Mouse (Mus musculus): Measurements from ENCODE around the gene Runx1.
A peak's percentile ranks its signal among the peaks of the same experiment; 100 is the strongest.

Runx1 gene

DNA sequence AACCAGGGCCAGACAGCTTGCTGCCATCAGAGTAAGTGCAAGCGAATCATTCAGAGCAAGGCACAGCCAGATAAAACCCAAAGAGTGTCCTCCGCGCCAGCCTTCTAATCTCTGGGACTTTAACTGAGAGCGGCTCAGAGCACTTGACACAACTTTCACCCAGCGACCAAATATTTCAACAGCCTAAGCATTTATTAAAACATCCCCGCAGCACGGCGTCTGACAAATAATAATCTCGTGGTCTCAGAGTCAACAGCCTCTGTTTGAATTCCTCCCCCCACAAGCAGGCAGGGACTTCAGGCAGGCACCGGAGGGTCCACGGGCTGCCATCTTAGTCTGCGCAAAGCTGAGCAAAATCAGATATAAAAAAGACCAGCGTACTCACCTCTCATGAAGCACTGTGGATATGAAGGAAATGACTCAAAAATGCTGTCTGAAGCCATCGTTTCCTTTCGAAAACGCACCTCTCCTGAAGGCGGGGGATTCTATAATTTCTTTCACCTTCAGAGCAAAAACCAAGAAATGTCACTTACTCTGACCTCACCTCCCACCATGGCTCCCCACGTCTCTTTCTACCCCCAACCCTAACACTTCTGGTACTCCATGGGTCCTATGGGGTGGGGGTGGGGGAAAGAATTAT is 625 bp downstream of the Runx1 start:
- DNase-seq = no peak

DNA sequence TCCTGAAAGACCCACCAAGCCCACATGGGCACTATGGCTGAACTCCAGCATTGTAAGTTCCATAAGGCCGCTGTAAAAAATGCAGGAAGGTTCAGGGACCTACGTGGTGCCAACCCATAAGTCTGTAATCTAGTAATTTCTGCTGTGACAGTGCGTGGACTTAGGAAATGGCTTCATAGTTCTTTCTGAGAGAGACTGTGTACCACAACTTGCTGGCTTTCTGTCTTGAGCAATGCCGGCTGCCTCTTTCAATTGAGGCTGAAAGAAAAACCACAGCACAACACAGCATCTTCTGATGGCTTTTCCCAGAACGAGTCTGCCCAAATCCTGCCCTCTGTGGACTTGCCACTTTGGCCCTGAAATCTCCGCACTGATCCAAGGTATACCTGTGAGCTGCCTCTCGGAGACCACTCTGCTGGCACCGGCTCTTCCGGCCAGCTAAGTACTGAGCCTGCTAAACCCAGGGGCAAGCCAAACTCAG is 1.2 kb downstream of the Runx1 start:
- no peak for DNase-seq

- DNase-seq = no peak
Measured at GRCm38 (mm10) chr16:92824003-92824722, 1.8 kb downstream of the Runx1 start.

GRCm38 (mm10) chr16:92823381-92823862 is 2.5 kb downstream of the Runx1 start:
- DNase-seq = peak; percentile 13

GRCm38 (mm10) chr16:92822676-92823075 is 3.3 kb downstream of the Runx1 start:
- DNase-seq = no peak

- DNase-seq = no peak
Measured at GRCm38 (mm10) chr16:92821938-92822629, 3.9 kb downstream of the Runx1 start.

- DNase-seq = no peak
Measured at GRCm38 (mm10) chr16:92821596-92821937, 4.4 kb downstream of the Runx1 start.

DNA sequence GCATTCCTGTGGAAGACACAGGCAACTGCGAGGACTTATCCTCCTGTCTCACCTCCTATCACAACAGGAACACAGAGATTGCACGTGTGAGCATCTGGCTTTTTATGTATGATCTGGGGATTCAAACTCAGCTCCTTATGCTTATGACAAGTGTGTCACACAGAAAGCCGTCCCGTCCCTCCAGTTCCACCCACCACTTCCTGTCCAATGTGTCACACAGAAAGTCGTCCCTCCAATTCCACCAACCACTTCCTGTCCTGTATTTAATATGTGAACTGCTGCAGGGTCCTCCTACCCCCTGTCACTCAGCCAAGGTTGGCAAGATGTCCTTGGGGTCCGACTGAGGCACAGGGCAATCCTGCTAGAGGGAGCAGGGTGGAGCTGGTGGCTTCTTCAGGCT is 5.5 kb downstream of the Runx1 start:
- DNase-seq = no peak

- no peak for DNase-seq
Measured at GRCm38 (mm10) chr16:92818480-92819269, 7.3 kb downstream of the Runx1 start.

DNA sequence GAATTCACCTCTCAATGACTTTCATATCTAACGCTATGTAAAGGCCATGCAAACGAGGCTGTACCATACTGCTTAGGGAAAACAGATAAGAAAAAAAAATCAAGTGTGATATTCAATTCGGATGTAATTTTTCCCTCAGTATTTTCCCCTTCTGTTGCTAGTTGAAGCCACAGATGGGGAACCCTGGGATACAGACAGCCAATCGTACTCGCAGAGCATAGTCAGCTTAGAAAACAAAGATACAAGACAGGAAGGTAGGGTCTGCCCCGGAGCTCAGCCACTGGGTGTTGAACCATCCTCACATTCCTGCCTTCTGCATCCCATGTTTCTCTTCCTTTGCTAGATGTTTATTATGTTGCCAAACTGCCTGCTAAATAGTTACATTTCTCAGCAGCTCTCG is 9.9 kb downstream of the Runx1 start:
- DNase-seq = no peak

DNA sequence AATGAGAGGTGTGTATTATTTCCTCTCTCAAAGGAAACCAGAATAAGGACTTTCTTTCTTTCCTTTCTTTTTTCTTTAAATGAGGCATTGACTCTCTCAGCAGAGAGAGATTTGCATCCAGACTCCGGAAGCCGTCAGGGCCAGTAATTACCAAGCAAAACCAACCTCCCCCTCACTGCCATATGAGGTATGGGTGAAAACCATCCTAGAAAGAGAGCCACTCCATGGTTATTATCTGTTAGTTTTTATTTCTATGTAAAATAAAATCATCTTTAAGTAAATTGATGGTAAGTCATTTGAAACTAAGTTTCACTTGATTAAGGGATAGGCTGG is 10.8 kb downstream of the Runx1 start:
- no peak for DNase-seq

GRCm38 (mm10) chr16:92814366-92815194 is 11.4 kb downstream of the Runx1 start:
- DNase-seq = no peak

DNA sequence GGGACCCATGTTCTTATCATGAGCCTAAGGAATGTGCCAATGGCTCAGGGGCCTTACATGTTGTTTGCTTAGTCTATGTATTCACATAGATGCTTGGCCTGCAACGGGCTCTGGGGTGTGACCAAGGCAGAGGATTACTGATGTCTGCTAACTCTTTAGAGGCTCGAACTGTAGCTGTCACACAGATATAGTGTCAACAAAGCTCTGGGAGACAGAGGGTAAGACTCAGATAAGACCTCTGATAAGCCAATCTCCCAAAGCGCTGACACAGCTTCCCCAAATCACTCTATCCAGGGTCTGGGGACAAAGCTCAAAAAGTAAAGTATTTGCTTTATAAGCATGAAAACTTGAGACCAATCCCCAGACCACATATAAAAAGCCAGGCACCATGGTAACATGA is 13.5 kb downstream of the Runx1 start:
- no peak for DNase-seq

DNA sequence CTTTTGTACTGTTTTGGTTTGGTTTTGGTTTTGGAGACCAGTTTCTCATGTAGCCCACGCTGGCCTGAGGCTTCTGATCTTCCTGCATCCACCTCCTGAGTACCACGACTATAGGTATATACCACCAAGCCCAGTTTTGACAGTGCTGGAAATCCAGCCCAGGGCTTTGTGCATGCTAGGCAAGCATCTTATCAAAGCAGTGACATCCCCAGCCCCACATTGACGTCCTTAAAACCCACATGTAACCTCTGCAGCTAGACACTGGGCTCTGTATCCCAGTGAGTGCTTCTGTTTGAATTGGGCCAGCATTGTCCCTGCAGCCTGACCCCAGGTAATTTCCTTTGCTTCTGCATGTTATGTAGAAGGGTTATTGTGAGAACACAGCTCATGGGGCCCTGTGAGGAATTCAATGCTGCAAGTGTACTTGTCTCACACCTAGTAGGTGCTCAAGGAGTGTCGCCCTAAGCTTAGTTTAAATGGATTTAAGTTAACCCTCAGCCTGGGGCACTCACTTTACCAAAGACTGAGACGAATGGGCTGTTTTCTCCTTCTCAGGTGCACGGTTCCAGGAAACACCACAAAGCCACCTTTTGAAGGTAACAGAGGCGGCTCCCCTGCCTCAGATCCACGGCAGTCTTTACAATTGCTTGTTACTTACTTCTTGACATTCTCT is 15.2 kb downstream of the Runx1 start:
- DNase-seq = no peak

DNA sequence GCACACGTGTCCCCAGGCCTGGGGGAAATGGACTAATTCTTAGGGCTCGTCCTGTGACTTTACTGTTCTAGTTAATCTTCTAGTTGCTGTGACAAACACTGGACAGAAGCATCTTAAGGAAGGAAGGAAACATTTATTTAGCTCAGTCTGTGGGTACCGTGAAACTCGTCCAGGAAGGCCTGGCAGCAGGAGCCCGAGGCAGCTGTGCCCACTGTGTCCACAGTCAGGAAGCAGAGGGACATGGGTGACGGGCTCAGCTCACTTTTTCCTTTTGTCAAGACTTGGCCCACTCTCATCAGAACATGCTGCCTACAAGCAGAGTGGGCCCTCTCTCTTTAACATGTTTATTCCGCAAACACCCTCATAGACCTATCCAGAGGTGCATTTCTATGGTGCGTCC is 18.2 kb downstream of the Runx1 start:
- DNase-seq = no peak

DNA sequence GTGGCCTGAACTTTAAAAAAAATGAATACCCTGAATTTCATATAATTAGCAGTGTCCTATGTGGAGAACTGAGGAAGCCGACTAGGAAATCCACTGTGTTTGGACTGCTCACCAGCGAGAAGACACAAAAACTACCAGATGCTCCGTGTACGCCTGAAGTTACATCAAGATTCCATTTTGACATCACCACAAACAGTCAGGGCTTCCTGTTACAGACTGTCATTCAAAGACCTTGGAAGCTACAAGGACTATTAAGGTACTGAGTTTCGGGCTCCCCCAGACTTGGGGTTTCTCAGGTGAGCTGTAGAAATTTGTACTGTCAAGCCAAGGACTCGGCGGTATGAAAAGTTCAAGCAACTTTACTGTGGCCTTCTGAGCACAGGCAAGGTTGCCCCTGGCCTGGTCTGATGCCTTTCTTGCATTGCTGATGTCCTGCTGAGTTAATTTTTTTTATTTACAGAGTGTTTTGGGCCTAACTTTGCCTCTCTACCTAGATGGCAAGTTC is 22.8 kb downstream of the Runx1 start:
- no peak for DNase-seq

DNA sequence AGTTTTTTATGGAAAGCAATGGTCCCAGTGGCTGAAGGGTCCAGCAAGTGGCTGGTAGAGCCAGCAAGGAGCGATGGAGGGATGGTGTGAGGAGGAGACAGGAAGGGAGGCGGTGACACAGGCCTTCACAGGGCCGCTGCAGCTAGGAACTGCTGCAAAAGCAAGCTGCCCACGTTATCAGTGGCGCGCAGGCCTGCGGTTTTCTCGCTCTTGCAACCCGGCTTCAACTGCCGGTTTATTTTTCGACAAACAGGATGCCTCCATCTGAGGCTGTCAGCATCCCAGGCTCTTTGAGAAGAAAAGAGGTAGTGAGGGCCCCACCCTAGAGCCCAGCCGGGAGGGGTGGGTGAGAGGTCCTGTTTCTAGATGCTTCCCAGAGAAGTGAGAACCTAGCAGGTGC is 24.4 kb downstream of the Runx1 start:
- no peak for DNase-seq

DNA sequence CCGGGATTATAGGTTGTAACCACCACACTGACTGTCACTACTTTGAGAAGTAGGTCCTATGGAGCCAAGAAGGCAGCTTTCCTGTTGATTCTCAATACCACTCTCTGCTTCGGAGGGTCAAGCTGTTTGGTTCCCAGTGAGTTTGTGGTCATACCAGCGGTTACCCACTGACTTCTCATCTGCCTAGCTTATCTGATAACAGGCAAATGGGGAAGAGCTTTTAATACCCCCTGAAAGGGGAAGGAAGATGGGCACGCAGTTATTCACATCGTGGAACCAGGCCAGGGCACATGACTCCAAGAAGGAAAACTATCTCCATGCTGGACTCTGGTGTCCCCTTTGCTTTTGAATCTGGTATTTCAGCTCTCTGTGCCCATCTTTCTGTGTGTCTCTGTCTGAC is 25.1 kb downstream of the Runx1 start:
- DNase-seq = no peak

DNA sequence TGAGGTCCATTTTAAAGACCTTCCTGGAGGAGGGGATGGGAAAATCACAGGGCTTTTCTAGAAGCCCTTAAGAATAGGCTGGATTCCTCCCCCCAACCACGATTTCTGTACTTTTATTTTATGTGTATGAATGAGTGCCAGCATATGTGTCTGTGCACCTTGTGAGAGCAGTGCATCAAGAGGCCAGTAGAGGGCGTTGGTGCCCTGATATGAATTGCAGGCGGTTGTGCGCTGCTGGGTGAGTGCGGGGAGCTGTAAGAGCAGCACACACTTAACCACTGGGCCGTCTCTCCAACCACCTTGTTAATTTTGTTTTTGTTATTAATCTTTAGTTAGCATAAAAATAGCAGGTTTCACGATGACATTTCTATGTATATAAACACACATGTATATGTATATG is 26.0 kb downstream of the Runx1 start:
- DNase-seq = no peak

GRCm38 (mm10) chr16:92794197-92794596 is 31.8 kb downstream of the Runx1 start:
- DNase-seq = no peak

- no peak for DNase-seq
Measured at GRCm38 (mm10) chr16:92793741-92794140, 32.2 kb downstream of the Runx1 start.

- DNase-seq = no peak
Measured at GRCm38 (mm10) chr16:92792905-92793304, 33.0 kb downstream of the Runx1 start.

Measured in cerebellum, adult 9-11 months (tissue).